Comparison of ENCODE assay signal across 7 mouse cellular contexts in genomic region chr5:103845418-103846153, GRCm38 (mm10).
DNase-seq lines count a peak whose midpoint lies in the region; ATAC-seq and TF ChIP-seq lines count a peak whose summit lies in the region.

No protein-coding gene starts in this region.

- 92% methylated on average over 19 of the region's 19 CpGs for WGBS in liver, postnatal 0 days (ENCODE audit: insufficient replicate concordance)
- 45% methylated on average over 19 of the region's 19 CpGs for WGBS in embryonic facial prominence, embryonic 10.5 days
- 49% methylated on average over 19 of the region's 19 CpGs for WGBS in hindbrain, embryonic 13.5 days
- WGBS in olfactory bulb, adult 2 months = 38% methylated on average over 19 of the region's 19 CpGs
- WGBS in intestine, embryonic 15.5 days = 84% methylated on average over 19 of the region's 19 CpGs
- 82% methylated on average over 19 of the region's 19 CpGs for WGBS in intestine, embryonic 16.5 days

- H3K9me3 ChIP-seq in liver, postnatal 0 days (ENCODE audit: low read length) = no peaks in the 10 kb centered on the region
- H3K9me3 ChIP-seq in embryonic facial prominence, embryonic 10.5 days = no peaks in the 10 kb centered on the region
- no peaks in the 10 kb centered on the region for H3K9me3 ChIP-seq in hindbrain, embryonic 13.5 days
- no peaks in the 10 kb centered on the region for H3K9me3 ChIP-seq in intestine, embryonic 15.5 days
- no peaks in the 10 kb centered on the region for H3K9me3 ChIP-seq in intestine, embryonic 16.5 days (ENCODE audit: control insufficient read depth, low read length)

- no peak overlapping the region for H3K27ac ChIP-seq in liver, postnatal 0 days (ENCODE audit: low read depth)
- peak overlapping the region; percentile 51 for H3K27ac ChIP-seq in embryonic facial prominence, embryonic 10.5 days (replicated peaks)
- H3K27ac ChIP-seq in hindbrain, embryonic 13.5 days = peak overlapping the region; percentile 52; the same call in 1 of the 2 replicates
- 0 out of 2 replicates have a peak overlapping the region, but pooled peaks have one; percentile 3 for H3K27ac ChIP-seq in olfactory bulb, adult 2 months (ENCODE audit: insufficient read depth, low read depth, low read length)
- no peak overlapping the region for H3K27ac ChIP-seq in intestine, embryonic 15.5 days
- H3K27ac ChIP-seq in intestine, embryonic 16.5 days (ENCODE audit: low read length) = no peak overlapping the region

- H3K4me2 ChIP-seq in liver, postnatal 0 days (ENCODE audit: low read depth, low read length) = no peak overlapping the region
- no peak overlapping the region for H3K4me2 ChIP-seq in hindbrain, embryonic 13.5 days
- no peak overlapping the region for H3K4me2 ChIP-seq in intestine, embryonic 15.5 days (replicated peaks)
- H3K4me2 ChIP-seq in intestine, embryonic 16.5 days (ENCODE audit: low read depth, low read length) = no peak overlapping the region

- H3K36me3 ChIP-seq in liver, postnatal 0 days (replicated peaks; ENCODE audit: insufficient read depth, low read length) = peaks cover 97% of the 10 kb centered on the region
- H3K36me3 ChIP-seq in embryonic facial prominence, embryonic 10.5 days (replicated peaks) = peaks cover 35% of the 10 kb centered on the region
- peaks cover 11% of the 10 kb centered on the region for H3K36me3 ChIP-seq in hindbrain, embryonic 13.5 days
- 0 out of 2 replicates have a peak, but pooled peaks cover 3% of the 10 kb centered on the region for H3K36me3 ChIP-seq in intestine, embryonic 15.5 days
- H3K36me3 ChIP-seq in intestine, embryonic 16.5 days (ENCODE audit: control insufficient read depth, insufficient read depth, low read length) = no peaks in the 10 kb centered on the region; the same call in 1 of the 2 replicates

- ATAC-seq in liver, postnatal 0 days = no peak
- peak; percentile 75 for ATAC-seq in hindbrain, embryonic 13.5 days (ENCODE audit: low FRiP score)
- no peak for ATAC-seq in intestine, embryonic 15.5 days
- ATAC-seq in intestine, embryonic 16.5 days = no peak

- no peak for TF ChIP-seq CTCF in liver, postnatal 0 days (IDR thresholded peaks at IDR 0.05; ENCODE audit: low read depth)
- TF ChIP-seq CTCF in olfactory bulb, adult 2 months (IDR thresholded peaks at IDR 0.05; ENCODE audit: insufficient read depth, low read depth, low read length) = no peak

- H3K27me3 ChIP-seq in liver, postnatal 0 days (ENCODE audit: insufficient read depth, low read length) = no peaks in the 10 kb centered on the region
- H3K27me3 ChIP-seq in embryonic facial prominence, embryonic 10.5 days (replicated peaks; ENCODE audit: low read depth, poor library complexity, severe bottlenecking) = no peaks in the 10 kb centered on the region; the same call in 1 of the 2 replicates
- H3K27me3 ChIP-seq in hindbrain, embryonic 13.5 days = no peaks in the 10 kb centered on the region
- no peaks in the 10 kb centered on the region for H3K27me3 ChIP-seq in intestine, embryonic 15.5 days (replicated peaks)
- H3K27me3 ChIP-seq in intestine, embryonic 16.5 days (replicated peaks; ENCODE audit: control insufficient read depth, insufficient read depth, low read length) = no peaks in the 10 kb centered on the region

- no peak overlapping the region for H3K4me3 ChIP-seq in liver, postnatal 0 days (ENCODE audit: low read depth, low read length)
- H3K4me3 ChIP-seq in embryonic facial prominence, embryonic 10.5 days = no peak overlapping the region
- H3K4me3 ChIP-seq in hindbrain, embryonic 13.5 days = no peak overlapping the region
- H3K4me3 ChIP-seq in olfactory bulb, adult 2 months (ENCODE audit: insufficient read depth, low read depth, low read length) = no peak overlapping the region
- no peak overlapping the region for H3K4me3 ChIP-seq in intestine, embryonic 15.5 days (replicated peaks)
- no peak overlapping the region for H3K4me3 ChIP-seq in intestine, embryonic 16.5 days (ENCODE audit: low read length)

- no peak for TF ChIP-seq EP300 in liver, postnatal 0 days (IDR thresholded peaks at IDR 0.05; ENCODE audit: low read depth)

- no peaks in the 10 kb centered on the region for H3K4me1 ChIP-seq in liver, postnatal 0 days (ENCODE audit: insufficient read depth)
- peaks cover 28% of the 10 kb centered on the region for H3K4me1 ChIP-seq in embryonic facial prominence, embryonic 10.5 days
- H3K4me1 ChIP-seq in hindbrain, embryonic 13.5 days (replicated peaks) = peaks cover 23% of the 10 kb centered on the region
- peaks cover 12% of the 10 kb centered on the region for H3K4me1 ChIP-seq in olfactory bulb, adult 2 months (ENCODE audit: control insufficient read depth, insufficient read depth, low read length)
- H3K4me1 ChIP-seq in intestine, embryonic 15.5 days (replicated peaks) = no peaks in the 10 kb centered on the region
- no peaks in the 10 kb centered on the region for H3K4me1 ChIP-seq in intestine, embryonic 16.5 days (ENCODE audit: control insufficient read depth, insufficient read depth, low read length)

- H3K9ac ChIP-seq in liver, postnatal 0 days (replicated peaks) = no peak overlapping the region
- 0 out of 2 replicates have a peak overlapping the region, but pooled peaks have one; percentile 29 for H3K9ac ChIP-seq in hindbrain, embryonic 13.5 days
- H3K9ac ChIP-seq in intestine, embryonic 15.5 days = no peak overlapping the region
- H3K9ac ChIP-seq in intestine, embryonic 16.5 days (ENCODE audit: low read depth, low read length) = no peak overlapping the region

- peak; percentile 10 for DNase-seq in liver, postnatal 0 days
- DNase-seq in liver = no peak
- peak; percentile 77 for DNase-seq in embryonic facial prominence, embryonic 10.5 days (ENCODE audit: low spot score)

- no peak for TF ChIP-seq POLR2A in olfactory bulb, adult 2 months (IDR thresholded peaks at IDR 0.05; ENCODE audit: insufficient read depth, low read depth, low read length)

Comparison
In these comparisons a context has a peak if more than half of its experiments do, and no peak if none do; other contexts are left out.
1. H3K27ac ChIP-seq: peak in embryonic facial prominence, embryonic 10.5 days (single experiment), hindbrain, embryonic 13.5 days (single experiment) and olfactory bulb, adult 2 months (single experiment); none in liver, postnatal 0 days (single experiment), intestine, embryonic 15.5 days (single experiment) and intestine, embryonic 16.5 days (single experiment).